Mouse (Mus musculus) lung, embryonic 15.5 days (tissue): Measurements from ENCODE around the gene Rbm3. TPM values are rescaled to one million over a fixed set of nuclear protein-coding genes. Genes with fewer than 3 reads are reported as not detected.

ENCODE experiments used
- ATAC-seq: fragments of 200-750 bp; cut with Nextera tagmentation; 2 replicates; pipeline ENCODE4 v1.8.0; 2017; ENCODE audit warnings: moderate number of reproducible peaks, borderline replicate concordance; ENCODE audit not compliant: low FRiP score, low TSS enrichment; ENCODE audit errors: extremely low read depth
- H3K27ac ChIP-seq: fragments of 300-500 bp; sonication (generic); 2 replicates; pipeline ENCODE4 v1.5.1; 2015; ENCODE audit warnings: moderate library complexity, mild to moderate bottlenecking, inconsistent platforms
- H3K27me3 ChIP-seq: fragments of 300-500 bp; sonication (generic); 2 replicates; pipeline ENCODE4 v1.6.1; 2015; ENCODE audit warnings: inconsistent platforms
- H3K36me3 ChIP-seq: fragments of 300-500 bp; sonication (generic); 2 replicates; pipeline ENCODE4 v1.6.1; 2015; ENCODE audit warnings: inconsistent platforms
- H3K4me1 ChIP-seq: fragments of 300-500 bp; sonication (generic); 2 replicates; pipeline ENCODE4 v1.6.1; 2015; ENCODE audit warnings: inconsistent platforms
- H3K4me2 ChIP-seq: fragments of 300-500 bp; sonication (generic); 2 replicates; pipeline ENCODE4 v1.6.1; 2015; ENCODE audit warnings: inconsistent platforms, mild to moderate bottlenecking, moderate library complexity
- H3K4me3 ChIP-seq: fragments of 300-500 bp; sonication (generic); 2 replicates; pipeline ENCODE4 v1.5.1; 2015; ENCODE audit warnings: mild to moderate bottlenecking, inconsistent platforms
- H3K9ac ChIP-seq: fragments of 300-500 bp; sonication (generic); 2 replicates; pipeline ENCODE4 v1.6.1; 2015; ENCODE audit warnings: inconsistent platforms
- H3K9me3 ChIP-seq: fragments of 300-500 bp; sonication (generic); 2 replicates; pipeline ENCODE4 v1.6.1; 2016; ENCODE audit warnings: inconsistent platforms
- WGBS: fragments of 180-500 bp; shearing (Covaris S2); methylation state at CpG from one replicate; pipeline ENCODE4 v1.1.7; 2015; 5-methylcytosine and 5-hydroxymethylcytosine counted together
- polyA plus RNA-seq: library from polyadenylated mRNA; unstranded; fragments of >200 nt; fragmentation: Nextera tagmentation; extraction: Ambion mirVana; gene quantifications from 2 replicates; pipeline ENCODE4 v1.2.1, GENCODE M21; 2015

Gene Rbm3
- polyA plus RNA-seq = 508 and 532 TPM in 2 replicates

GRCm38 (mm10) chrX:8145153-8145991 is at the start of gene Rbm3:
Gene Rbm3, minus strand, starts transcription at chrX:8145880.
- ATAC-seq = peak; percentile 96
- 15% methylated on average over 48 of the region's 65 CpGs for WGBS
- H3K27ac ChIP-seq = peak within 1 kb of the TSS; percentile 98
- peaks cover 25% of the 10 kb centered on the region for H3K36me3 ChIP-seq
- H3K9ac ChIP-seq = peak within 1 kb of the TSS; percentile 74
- peak within 1 kb of the TSS; percentile 63 for H3K4me3 ChIP-seq
- no peaks in the 10 kb centered on the region for H3K9me3 ChIP-seq
- H3K27me3 ChIP-seq = no peaks in the 10 kb centered on the region
- H3K4me2 ChIP-seq = peak within 1 kb of the TSS; percentile 74
- peaks cover 10% of the 10 kb centered on the region for H3K4me1 ChIP-seq

- Histone ChIP-seq H3K36me3 (no peaks in the 10 kb centered on the region), H3K4me1 (no peaks in the 10 kb centered on the region), H3K9ac (peak within 1 kb of the TSS; percentile 58), H3K27ac (peak within 1 kb of the TSS; percentile 67; the same call in 1 of the 2 replicates), H3K4me3 (peak within 1 kb of the TSS; percentile 58), H3K9me3 (no peaks in the 10 kb centered on the region), H3K27me3 (no peaks in the 10 kb centered on the region), H3K4me2 (peak within 1 kb of the TSS; percentile 65)
- WGBS = 24% methylated on average over 10 of the region's 10 CpGs
- peak; percentile 25; the same call in 1 of the 2 replicates for ATAC-seq
Measured at GRCm38 (mm10) chrX:8193419-8193723, 47.7 kb upstream of the Rbm3 start, which contains the start of gene Ebp. Gene Ebp, minus strand, starts transcription at chrX:8193512.

- no peaks in the 10 kb centered on the region for H3K27me3 ChIP-seq
- H3K36me3 ChIP-seq = no peaks in the 10 kb centered on the region
- H3K27ac ChIP-seq = peak overlapping the region; percentile 67; the same call in 1 of the 2 replicates
- peak; percentile 98 for ATAC-seq
- WGBS = 16% methylated on average over 38 of the region's 38 CpGs
- H3K9me3 ChIP-seq = no peaks in the 10 kb centered on the region
- peak overlapping the region; percentile 58 for H3K4me3 ChIP-seq
- H3K4me1 ChIP-seq = no peaks in the 10 kb centered on the region
- H3K4me2 ChIP-seq = peak overlapping the region; percentile 65
- peak overlapping the region; percentile 58 for H3K9ac ChIP-seq
Measured at GRCm38 (mm10) chrX:8192640-8193418, 47.1 kb upstream of the Rbm3 start.

- peak overlapping the region; percentile 67; the same call in 1 of the 2 replicates for H3K27ac ChIP-seq
- WGBS = 14% methylated on average over 11 of the region's 13 CpGs
- peak; percentile 61; the same call in 1 of the 2 replicates for ATAC-seq
Measured at GRCm38 (mm10) chrX:8192126-8192639, 46.5 kb upstream of the Rbm3 start.

GRCm38 (mm10) chrX:8182871-8183540 is 37.3 kb upstream of the Rbm3 start:
- H3K9ac ChIP-seq = no peak overlapping the region
- H3K27me3 ChIP-seq = no peaks in the 10 kb centered on the region
- H3K4me1 ChIP-seq = no peaks in the 10 kb centered on the region
- WGBS = 20% methylated on average over 7 of the region's 7 CpGs
- H3K36me3 ChIP-seq = no peaks in the 10 kb centered on the region
- no peak overlapping the region for H3K4me3 ChIP-seq
- ATAC-seq = no peak
- H3K4me2 ChIP-seq = no peak overlapping the region
- H3K27ac ChIP-seq = no peak overlapping the region
- H3K9me3 ChIP-seq = no peaks in the 10 kb centered on the region

More at GRCm38 (mm10) chrX:8192126-8192639, 46.5 kb upstream of the Rbm3 start:
- H3K4me1 ChIP-seq = no peaks in the 10 kb centered on the region
- no peaks in the 10 kb centered on the region for H3K36me3 ChIP-seq
- H3K9ac ChIP-seq = peak overlapping the region; percentile 58
- no peaks in the 10 kb centered on the region for H3K27me3 ChIP-seq
- peak overlapping the region; percentile 58 for H3K4me3 ChIP-seq
- H3K9me3 ChIP-seq = no peaks in the 10 kb centered on the region
- peak overlapping the region; percentile 65 for H3K4me2 ChIP-seq

- 71% methylated on average over 5 of the region's 5 CpGs for WGBS
- H3K4me1 ChIP-seq = no peaks in the 10 kb centered on the region
Measured at GRCm38 (mm10) chrX:8179646-8180045, 34.0 kb upstream of the Rbm3 start.

GRCm38 (mm10) chrX:8178871-8179270 is 33.2 kb upstream of the Rbm3 start:
- WGBS = 88% methylated on average over 2 of the region's 2 CpGs
- Histone ChIP-seq H3K9ac (no peak overlapping the region), H3K4me2 (no peak overlapping the region), H3K27ac (no peak overlapping the region), H3K27me3 (no peaks in the 10 kb centered on the region), H3K36me3 (no peaks in the 10 kb centered on the region), H3K4me3 (no peak overlapping the region), H3K9me3 (no peaks in the 10 kb centered on the region), H3K4me1 (no peaks in the 10 kb centered on the region)
- no peak for ATAC-seq

More at GRCm38 (mm10) chrX:8179646-8180045, 34.0 kb upstream of the Rbm3 start:
- no peak overlapping the region for H3K4me3 ChIP-seq
- no peak for ATAC-seq
- H3K36me3 ChIP-seq = no peaks in the 10 kb centered on the region
- H3K9ac ChIP-seq = no peak overlapping the region
- H3K4me2 ChIP-seq = no peak overlapping the region
- no peaks in the 10 kb centered on the region for H3K27me3 ChIP-seq
- H3K27ac ChIP-seq = no peak overlapping the region
- H3K9me3 ChIP-seq = no peaks in the 10 kb centered on the region

GRCm38 (mm10) chrX:8175504-8176385 is 30.1 kb upstream of the Rbm3 start, which contains the start of gene Tbc1d25:
Gene Tbc1d25, minus strand, starts transcription at chrX:8176181.
- Histone ChIP-seq H3K9me3 (no peaks in the 10 kb centered on the region), H3K9ac (peak within 1 kb of the TSS; percentile 51), H3K4me3 (peak within 1 kb of the TSS; percentile 62), H3K4me2 (peak within 1 kb of the TSS; percentile 55), H3K36me3 (no peaks in the 10 kb centered on the region), H3K27me3 (no peaks in the 10 kb centered on the region), H3K4me1 (no peaks in the 10 kb centered on the region), H3K27ac (peak within 1 kb of the TSS; percentile 70)
- WGBS = 12% methylated on average over 47 of the region's 56 CpGs
- peak; percentile 94 for ATAC-seq

GRCm38 (mm10) chrX:8175169-8175503 is 29.5 kb upstream of the Rbm3 start:
- WGBS = 13% methylated on average over 4 of the region's 4 CpGs
- H3K4me1 ChIP-seq = no peaks in the 10 kb centered on the region
- ATAC-seq = no peak
- no peaks in the 10 kb centered on the region for H3K36me3 ChIP-seq
- peak overlapping the region; percentile 51 for H3K9ac ChIP-seq
- H3K9me3 ChIP-seq = no peaks in the 10 kb centered on the region
- peak overlapping the region; percentile 62 for H3K4me3 ChIP-seq
- no peaks in the 10 kb centered on the region for H3K27me3 ChIP-seq
- H3K4me2 ChIP-seq = peak overlapping the region; percentile 55
- H3K27ac ChIP-seq = peak overlapping the region; percentile 70

- no peak overlapping the region for H3K4me2 ChIP-seq
- H3K9me3 ChIP-seq = no peaks in the 10 kb centered on the region
- H3K27ac ChIP-seq = no peak overlapping the region
- H3K36me3 ChIP-seq = no peaks in the 10 kb centered on the region
- H3K27me3 ChIP-seq = no peaks in the 10 kb centered on the region
- no peak overlapping the region for H3K9ac ChIP-seq
- 83% methylated on average over 10 of the region's 10 CpGs for WGBS
- ATAC-seq = no peak
- H3K4me1 ChIP-seq = no peaks in the 10 kb centered on the region
- H3K4me3 ChIP-seq = no peak overlapping the region
Measured at GRCm38 (mm10) chrX:8167716-8168647, 22.3 kb upstream of the Rbm3 start.
